Mouse (Mus musculus) stomach, postnatal 0 days (tissue): Measurements from ENCODE around the gene Fam214a.

ENCODE experiments used
- CTCF ChIP-seq: IDR thresholded peaks from 2 replicates; pipeline ENCODE4 v1.5.1; 2016; ENCODE audit warnings: antibody characterized with exemption, low read depth, mild to moderate bottlenecking, moderate library complexity
- EP300 ChIP-seq: optimal IDR thresholded peaks from 2 replicates; pipeline ENCODE3; 2016; ENCODE audit warnings: antibody characterized with exemption

DNA sequence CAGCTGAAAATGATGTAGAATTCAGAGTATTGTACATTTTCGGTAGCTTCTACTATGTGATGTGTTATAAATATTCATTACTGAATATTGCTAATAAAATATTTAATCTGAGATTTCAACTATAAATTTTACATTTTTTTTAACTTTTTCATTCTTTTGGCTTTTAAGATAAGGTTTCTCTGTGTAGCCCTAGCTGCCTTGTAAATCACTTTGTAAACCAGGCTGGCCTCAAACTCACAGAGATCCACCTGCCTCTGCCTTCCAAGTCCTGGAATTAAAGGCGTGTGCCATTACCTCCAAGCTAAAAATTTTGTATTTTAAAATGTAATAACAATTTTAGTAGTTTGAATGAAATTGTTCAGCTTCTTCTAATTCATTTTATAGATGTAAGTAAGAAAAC lies 63.9 kb downstream of the Fam214a start:
- TF ChIP-seq CTCF (no peak), EP300 (no peak)
